Mouse (Mus musculus) gastrocnemius, postnatal 25 days (tissue): ENCODE data around the gene Akap1. TPM values are rescaled to one million over a fixed set of nuclear protein-coding genes. Genes with fewer than 3 reads are reported as not detected.
A peak's percentile ranks its signal among the peaks of the same experiment; 100 is the strongest.
"Not testable (repeated sequence)": the region's sequence is repeated elsewhere in the genome, so short reads cannot be mapped to it uniquely, and the experiment has no call there.

Source experiments
- DNase-seq: peaks from one replicate; pipeline ENCODE4 v3.0.0; 2022
- long read RNA-seq, 2 experiments: library from polyadenylated mRNA; stranded (forward); transcript quantifications; one replicate each; pipeline ENCODE4 v2.0.0; 2021
- total RNA-seq, 2 experiments: library from RNA; stranded (reverse); gene quantifications; 1 replicate in 1 of 2; 2 replicates in 1 of 2; pipeline ENCODE4 v1.2.3; 2021

Gene Akap1
- 10 to 100 TPM; 65.8 to 77.9 TPM for total RNA-seq
- long read RNA-seq, experiment 1, transcript Akap1-201 (11 exons, 3,758 nt) = major isoform, 12 of 23 reads
- long read RNA-seq, experiment 1, partial matches to known transcripts = 4 of 23 reads
- long read RNA-seq, experiment 1, other reads (novel, unspliced or antisense) = 7 of 23 reads
- long read RNA-seq, experiment 2, transcript Akap1-201 (11 exons, 3,758 nt) = major isoform, 30 of 42 reads
- long read RNA-seq, experiment 2, partial matches to known transcripts = 6 of 42 reads
- long read RNA-seq, experiment 2, other reads (novel, unspliced or antisense) = 6 of 42 reads

DNA sequence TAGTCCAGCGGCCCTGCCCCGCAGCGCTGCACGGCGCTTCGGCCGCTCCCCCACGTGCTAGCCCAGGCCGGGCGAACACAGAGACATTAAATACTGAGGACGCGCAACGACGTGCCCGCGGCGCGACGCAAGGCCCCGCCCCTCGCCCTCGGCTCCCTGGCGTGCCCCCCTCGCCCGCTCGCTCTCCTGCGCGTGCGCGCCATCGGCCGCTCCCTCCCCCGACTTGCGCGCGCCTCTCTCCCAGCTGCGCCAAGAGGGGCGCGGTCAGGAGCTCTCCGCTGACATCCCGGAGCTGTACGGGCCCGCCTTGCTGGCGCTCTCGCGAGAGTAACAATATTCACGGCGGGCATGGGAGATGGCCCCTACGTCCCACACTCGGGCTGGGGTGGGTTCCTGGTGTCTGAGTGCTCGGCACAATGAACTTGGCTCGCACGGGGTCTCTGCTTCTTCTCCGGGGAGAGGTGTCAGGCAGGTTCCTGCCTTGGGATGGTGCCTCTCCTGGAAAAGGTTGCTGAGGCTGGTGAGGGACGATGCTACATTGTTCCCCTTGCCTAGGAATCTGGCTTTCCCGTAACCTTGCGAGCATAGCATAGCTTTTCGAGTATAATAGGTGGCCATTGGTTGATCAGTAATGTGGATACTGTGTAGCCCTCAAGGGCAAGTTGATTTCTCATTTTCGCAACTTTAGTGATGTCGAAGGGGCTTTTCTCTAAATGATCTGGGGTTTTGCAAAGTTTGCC, at the start of gene Akap1:
Gene Akap1 (minus strand): TSS at position 129 of the 740 bp plus-strand sequence.
- peak; percentile 98 for DNase-seq

- peak; percentile 22 for DNase-seq
Observed at GRCm38 (mm10) chr11:88909388-88910036, 45.1 kb upstream of the Akap1 start.

DNA sequence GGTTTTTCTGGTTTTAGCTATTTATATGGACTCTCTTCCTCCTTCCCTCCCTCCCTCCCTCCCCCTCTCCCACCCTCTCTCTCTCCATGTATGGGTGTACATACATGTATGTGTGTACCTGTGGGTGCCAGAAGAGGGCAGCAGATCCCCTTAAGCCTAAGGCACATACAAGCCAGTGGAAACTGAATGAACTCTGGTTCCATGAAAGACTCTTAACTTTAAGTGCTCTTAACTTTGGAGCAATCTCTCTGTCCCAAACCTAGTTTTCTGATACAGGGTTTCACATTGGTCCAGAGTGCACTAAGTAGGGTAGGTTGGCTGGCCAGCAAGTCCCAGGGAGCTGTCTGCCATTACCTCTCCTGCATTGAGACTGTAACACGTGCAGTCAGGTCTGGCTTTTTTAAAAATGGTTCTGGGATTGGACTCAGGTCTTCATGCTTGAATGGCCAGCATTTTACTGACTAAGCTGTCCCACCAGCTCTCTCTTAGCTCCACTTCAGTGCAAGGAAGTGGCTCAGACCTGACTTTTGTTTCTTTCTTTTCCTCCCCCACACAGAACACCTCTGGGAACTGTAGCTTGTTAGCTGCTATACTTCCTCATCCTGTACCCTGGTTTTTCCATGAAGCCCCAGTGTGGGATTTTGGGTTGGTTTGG, 44.3 kb upstream of the Akap1 start:
- DNase-seq = peak; percentile 16

- DNase-seq = no peak
Observed at GRCm38 (mm10) chr11:88907886-88908285, 43.5 kb upstream of the Akap1 start.

- no peak for DNase-seq
Observed at GRCm38 (mm10) chr11:88905621-88906020, 41.2 kb upstream of the Akap1 start.

DNA sequence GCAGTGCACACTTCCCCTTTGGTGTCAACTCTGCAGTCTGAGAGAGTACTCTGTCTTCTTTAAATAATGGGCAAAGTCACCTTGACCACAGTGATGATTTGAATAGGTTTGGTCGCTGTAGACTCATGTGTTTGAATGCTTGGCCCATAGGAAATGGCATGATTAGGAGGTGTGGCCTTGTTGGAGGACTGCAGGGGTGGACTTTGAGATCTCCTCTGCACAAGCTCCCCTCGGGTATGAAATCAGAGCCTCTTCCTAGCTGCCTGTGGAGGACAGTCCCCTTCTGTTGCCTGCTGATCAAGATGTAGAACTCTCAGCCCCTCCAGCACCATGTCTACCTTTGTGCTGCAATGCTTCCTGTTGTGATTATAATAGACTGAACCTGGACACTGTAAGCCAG, 39.7 kb upstream of the Akap1 start:
- no peak for DNase-seq

DNA sequence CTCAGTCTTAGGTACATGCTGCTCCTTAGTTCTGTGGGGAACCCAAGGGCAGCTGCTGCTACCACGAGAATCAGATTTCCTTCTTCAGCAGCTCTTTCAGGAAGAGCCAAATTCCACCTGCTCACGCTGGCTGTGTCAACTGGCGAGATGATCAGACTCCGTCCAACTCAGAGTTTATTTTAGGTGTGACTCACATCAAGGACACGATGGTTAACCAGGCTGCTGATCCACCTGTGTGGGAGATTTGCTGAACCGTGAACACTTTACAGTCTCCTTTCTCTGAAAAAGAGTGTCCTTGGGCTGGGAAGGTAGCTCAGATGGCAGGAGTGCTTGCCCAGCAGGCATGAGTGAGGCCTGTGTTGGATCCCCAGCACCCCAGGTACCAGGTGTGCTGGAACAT, 38.4 kb upstream of the Akap1 start:
- peak; percentile 64 for DNase-seq

DNA sequence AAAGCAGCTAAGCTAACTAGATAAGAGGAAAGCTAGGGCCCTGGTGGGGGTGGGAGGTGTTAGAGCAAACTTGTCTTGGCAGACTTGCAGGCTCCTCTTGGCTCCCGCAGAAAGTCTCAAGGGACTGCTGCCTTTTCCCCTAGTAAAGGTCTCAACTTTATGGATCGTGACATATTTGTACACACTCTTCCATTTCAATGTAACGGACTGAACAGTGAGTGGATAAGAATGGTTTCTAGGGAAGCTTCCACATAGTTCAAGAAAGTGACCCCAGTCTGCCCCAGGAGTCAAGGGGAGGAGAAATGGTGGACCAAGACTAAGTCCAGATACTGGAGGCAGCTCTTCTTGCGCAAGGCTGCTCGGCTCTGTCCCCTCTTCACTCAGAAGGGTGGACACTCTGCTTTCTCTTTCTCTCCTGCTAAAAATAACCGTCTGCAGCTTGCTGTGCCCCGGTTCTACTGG, 37.0 kb upstream of the Akap1 start:
- DNase-seq = peak; percentile 34

DNA sequence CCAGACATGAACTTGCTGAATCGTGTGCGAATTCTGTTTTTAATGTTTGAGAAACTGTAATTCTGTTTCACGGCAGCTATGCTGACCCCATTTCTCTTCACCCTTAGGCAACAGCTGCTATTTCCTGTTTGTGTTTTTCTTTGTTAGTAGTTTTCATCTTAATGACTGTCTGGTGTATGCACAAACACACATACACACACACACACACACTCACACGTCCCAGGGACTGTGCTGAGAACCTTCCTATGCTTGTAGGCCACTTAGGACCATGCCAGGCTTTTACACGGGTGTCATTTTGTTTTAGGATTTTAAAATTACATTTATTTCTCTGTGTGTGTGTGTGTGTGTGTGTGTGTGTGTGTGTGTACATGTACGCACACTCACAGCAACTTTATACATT, 35.2 kb upstream of the Akap1 start:
- no peak for DNase-seq

DNA sequence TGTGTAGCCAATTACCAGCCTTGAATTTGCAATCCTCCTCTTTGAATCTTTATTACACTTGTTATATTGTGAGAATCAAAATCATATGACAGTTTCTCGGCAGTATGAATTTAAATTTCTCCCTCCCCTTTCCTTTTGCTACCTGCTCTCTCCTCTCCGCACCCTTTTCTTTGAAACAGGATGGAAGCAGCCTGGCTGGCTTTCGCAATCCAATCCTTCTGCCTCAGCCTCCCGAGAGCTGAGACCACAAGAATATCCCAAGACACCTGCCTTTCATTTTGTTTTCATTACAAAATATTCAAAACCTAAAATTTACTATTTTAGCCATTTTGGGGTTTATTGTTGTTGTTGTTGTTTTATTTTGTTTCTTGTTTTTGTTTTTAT, 34.0 kb upstream of the Akap1 start:
- DNase-seq = no peak

GRCm38 (mm10) chr11:88897624-88898379, 33.4 kb upstream of the Akap1 start:
- peak; percentile 41 for DNase-seq

DNA sequence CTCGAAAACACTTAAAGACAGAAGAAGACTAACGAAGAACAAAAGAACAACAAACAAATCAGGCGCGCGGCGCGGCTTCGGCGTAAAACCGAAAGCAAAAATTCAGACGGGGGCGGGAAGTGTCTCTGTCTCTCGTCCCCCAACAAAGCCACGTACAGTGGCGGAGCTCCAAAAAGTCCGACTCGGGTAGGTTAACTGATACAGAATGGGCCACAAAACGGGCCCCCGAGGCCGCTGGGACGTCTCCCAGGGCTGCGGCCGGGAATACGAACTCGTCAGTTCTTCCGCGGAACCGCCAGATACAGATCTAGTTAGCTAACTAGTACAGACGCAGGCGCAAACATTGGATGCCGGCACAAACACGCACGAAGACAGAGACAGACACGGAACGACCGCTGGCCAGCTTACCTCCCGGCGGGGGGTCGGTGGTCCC, 31.4 kb upstream of the Akap1 start:
- not testable (repeated sequence) for DNase-seq

DNA sequence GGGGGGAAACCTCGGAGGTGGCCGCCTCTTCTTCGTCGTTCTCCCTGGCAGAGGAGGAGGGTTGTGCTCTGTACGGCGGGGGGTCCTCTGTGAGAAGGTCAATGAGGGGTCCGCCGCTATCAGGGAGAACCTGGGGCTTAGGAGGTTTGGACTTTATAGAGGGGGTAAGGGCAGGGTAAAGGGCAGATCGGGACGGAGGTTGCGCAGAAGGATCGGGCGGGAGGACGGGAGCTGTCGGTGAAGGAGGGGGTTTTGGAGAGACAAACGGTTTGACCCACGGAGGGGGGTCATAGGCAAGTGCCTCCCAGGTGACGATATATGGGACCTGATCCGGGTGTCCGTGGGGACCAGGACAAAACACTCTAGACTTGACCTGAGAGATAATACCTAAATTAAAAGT, 30.8 kb upstream of the Akap1 start:
- DNase-seq = peak; percentile 24

DNA sequence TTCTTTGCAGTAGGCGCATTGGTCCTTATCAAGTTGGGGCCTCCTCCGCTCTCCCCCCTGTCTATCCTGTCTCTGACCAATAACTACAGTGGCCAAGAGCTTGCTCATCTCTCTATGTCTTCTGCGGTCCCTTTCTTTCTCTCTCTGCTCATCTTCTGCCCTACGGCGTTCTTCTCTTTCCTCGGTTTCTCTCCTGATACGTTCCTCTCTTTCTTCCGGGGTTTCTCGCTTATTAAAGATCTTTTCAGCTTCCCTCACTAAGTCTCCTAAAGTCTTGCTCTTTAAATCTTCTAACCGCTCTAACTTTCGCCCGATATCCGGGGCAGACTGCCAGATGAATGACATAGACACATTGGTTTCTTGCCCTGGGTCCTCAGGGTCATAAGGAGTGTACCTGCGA, 29.9 kb upstream of the Akap1 start:
- not testable (repeated sequence) for DNase-seq

DNA sequence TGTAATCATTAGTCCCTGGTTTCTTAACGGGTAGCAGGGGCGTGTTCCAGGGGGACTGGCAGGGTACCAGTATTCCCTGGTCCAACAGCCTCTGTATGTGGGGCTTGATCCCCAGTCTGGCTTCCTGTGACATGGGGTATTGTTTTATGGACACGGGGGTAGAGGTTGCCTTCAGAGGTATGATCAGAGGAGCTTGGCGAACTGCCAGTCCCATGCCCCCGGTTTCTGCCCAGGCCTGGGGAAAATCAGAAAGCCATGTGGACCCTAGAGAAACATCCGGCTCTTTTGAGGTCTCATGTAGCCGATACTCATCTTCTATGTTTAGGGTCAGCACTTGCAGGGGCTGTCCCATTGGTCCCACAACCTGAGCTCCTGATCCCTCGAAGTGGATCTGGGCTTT, 29.1 kb upstream of the Akap1 start:
- not testable (repeated sequence) for DNase-seq

DNA sequence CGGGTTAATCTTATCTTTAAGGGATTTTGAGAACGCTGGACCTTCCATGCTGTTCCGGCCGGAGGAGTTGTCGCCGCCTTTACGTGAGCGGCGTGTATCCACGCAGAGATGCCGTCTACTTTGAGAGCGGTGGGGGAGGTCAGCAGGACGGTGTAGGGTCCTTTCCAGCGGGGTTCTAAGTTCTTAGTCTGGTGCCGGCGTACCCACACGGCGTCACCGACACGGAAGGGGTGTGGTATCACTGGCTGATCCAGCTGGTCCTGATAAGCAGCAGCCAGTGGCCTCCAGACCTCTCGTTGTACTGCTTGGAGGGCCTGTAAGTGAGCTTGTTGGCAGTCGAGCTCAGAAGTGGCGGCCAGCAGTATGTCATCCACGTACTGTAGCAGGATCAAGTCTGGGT, 28.4 kb upstream of the Akap1 start:
- peak; percentile 25 for DNase-seq

GRCm38 (mm10) chr11:88891921-88892561, 27.7 kb upstream of the Akap1 start:
- peak; percentile 64 for DNase-seq

GRCm38 (mm10) chr11:88891446-88891845, 27.1 kb upstream of the Akap1 start:
- DNase-seq = peak; percentile 34

DNA sequence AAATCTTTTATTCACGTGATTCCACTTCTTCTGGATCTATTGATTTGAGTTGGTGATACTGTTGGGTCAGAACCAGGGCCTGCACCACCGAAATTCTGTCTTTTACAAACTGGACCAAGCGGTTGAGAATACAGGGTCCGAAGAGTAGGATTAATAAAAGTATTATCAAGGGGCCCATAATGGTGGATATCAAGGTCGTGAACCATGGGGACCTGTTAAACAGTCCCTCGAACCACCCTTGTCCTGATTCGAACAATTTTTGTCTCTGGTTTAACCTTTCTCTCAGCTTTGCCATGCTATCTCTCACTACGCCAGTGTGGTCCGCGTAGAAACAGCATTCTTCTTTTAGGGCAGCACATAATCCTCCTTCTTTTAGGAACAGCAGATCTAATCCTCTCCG, 26.5 kb upstream of the Akap1 start:
- DNase-seq = not testable (repeated sequence)

- DNase-seq = no peak
Observed at GRCm38 (mm10) chr11:88888996-88889395, 24.6 kb upstream of the Akap1 start.

DNA sequence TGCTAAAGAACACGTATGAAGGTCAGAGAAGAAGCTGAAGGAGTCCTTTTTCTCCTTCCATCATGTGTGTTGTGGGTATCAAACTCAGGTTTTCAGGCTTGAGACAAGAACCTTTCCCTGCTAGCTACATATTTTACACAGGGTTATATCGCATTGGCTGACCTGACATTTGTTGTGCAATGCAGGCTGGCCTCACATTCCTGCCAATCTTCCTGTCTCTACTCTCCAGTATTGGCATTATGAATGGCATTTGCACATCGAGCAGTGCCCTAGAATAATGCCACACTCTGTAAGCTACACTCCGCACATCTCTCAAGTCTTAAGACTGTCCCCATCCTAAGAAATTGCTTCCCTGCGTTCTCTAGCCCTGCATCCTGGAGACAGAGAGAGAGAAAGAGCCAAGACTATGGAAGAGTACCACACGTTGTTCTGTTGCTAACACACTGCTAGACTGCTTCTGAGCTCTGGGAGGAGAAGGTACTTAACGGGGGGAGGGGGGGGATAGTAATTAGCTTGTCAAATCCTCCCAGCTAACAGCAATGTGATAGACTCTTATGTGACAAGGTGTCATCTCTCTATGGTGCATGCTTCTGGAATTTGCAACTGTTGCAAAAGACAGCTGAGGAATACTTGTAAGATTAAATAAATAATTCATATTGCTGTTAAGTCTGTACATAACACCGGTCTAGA, 20.1 kb upstream of the Akap1 start:
- no peak for DNase-seq
